Mouse (Mus musculus) right cerebral cortex, postnatal 25 days (tissue): Measurements from ENCODE around the gene Kcna5.

ENCODE experiments used
- DNase-seq: peaks from one replicate; pipeline ENCODE4 v3.0.0; 2022

Kcna5 gene

GRCm38 (mm10) chr6:126535208-126535910, at the start of gene Kcna5:
Gene Kcna5 (minus strand): TSS chr6:126535412.
- DNase-seq: no peak

DNA sequence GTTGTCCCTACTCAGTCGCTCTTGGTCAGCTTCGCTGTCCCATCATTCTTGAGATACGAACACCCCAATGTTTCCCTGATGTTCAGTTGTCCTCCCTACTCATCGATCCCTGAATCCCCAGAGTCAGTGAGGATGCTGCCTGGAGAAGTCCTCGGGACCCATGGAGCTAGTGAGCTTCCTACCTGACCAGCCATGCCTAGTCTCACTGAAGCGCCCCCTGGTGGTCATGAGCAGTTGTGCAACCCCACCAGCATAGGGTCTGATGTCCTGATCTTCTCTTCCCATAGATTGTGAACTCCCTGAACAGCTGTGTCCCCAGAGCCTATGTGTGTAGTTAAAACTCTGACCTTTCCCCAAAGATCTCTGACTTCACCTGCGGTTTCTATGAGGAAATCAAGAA, 47.9 kb upstream of the Kcna5 start:
- no peak for DNase-seq

DNA sequence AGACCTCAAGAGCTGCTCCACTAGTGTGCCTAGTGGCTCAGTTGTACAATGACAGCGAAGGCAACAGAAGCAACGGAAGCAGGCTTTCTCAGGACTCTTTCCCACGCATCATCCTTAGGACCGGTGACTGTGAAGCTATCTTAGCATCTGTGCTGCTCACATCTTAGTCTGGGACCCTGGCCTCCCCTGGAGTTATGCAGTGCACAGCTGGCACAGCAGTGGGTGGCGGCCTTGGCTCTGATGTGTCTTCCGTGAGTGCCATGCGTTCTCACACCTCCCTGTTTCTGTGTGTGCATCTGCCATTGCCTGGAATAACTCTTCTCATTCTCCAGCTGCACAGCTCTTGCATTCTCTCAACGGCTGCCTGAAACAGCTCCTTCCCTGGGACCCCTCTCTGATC, 46.4 kb upstream of the Kcna5 start:
- peak; percentile 64 for DNase-seq

DNA sequence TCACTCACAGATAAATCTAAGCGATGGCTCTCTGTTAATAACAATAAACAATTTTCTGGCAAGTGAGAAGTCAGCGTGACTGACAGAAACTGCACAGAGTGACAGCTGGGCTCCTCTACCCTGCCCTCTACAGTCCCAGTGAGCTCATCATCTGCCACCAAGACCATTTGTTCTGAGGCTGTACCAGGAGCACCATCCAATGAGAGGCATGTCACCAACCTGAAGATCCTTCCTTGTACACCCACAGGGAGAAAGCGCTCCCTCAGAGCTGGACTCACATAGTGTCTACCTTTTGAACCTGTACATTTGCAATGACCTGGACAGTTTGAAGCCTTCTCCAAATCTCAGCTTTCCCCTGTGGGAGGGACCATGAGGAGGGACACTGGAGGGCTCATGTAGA, 45.4 kb upstream of the Kcna5 start:
- DNase-seq: no peak

GRCm38 (mm10) chr6:126577415-126577814, 42.2 kb upstream of the Kcna5 start:
- DNase-seq: no peak

DNA sequence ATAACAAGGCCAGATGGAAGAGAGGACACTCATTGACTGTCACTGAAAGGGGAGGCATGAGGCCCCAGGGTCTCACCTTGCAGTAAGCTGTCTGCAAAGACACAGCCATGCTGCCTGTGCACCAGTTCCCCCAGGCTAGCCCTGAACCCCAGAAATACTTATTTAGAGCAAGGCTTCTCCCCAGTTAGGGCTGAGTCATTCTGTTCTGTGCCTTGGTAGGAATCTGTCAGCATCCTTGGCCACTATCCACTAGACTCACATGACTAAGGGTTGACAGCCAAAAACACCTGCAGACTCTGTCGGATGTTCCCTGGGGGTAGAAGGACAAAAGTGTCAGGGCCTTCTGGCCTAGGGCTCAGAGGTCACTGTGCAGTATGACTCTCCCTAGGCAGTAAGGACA, 41.4 kb upstream of the Kcna5 start:
- no peak for DNase-seq

- DNase-seq: no peak
Observed at GRCm38 (mm10) chr6:126574778-126575177, 39.6 kb upstream of the Kcna5 start.

GRCm38 (mm10) chr6:126573021-126573420, 37.8 kb upstream of the Kcna5 start:
- DNase-seq: no peak

DNA sequence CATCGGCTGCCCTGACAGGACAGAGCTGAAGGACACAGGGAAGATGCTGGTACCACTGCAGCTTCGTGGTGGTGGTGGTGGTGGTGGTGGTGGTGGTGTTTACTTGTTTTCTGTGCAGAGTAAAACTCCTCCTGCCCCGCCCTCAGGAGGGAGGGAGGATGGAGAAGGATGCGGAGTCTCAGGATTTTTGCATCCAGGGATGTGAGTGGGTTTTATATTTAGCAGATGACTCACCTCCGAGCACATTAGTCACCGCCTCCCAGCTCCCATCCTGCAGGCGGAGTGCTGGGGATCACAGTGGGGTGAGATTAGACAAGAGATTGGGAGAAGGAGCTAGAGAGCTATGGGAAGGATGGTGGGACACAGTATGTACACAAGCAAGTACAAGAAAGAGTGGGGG, 34.6 kb upstream of the Kcna5 start:
- peak; percentile 75 for DNase-seq

- no peak for DNase-seq
Observed at GRCm38 (mm10) chr6:126568046-126568830, 33.0 kb upstream of the Kcna5 start.

- DNase-seq: no peak
Observed at GRCm38 (mm10) chr6:126567326-126567725, 32.1 kb upstream of the Kcna5 start.

DNA sequence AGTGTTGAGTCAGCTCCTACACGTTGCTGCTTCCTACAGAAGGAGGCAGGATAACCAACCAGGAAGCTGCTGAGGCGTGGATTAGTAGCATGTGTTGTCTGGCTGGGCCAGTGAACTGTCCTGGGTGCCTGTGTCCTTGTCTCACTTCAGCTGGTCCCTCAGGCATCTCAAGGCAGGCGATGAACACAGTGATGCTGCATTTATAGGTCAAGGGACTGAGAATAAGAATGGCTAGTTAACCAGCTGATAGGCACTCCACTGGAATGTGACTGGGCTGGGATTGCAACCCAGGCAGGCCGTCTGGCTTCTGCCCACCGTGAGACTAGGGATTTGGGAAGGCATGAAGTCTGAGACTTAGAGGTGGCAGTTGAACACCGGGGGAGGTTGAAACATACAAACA, 29.2 kb upstream of the Kcna5 start:
- no peak for DNase-seq

DNA sequence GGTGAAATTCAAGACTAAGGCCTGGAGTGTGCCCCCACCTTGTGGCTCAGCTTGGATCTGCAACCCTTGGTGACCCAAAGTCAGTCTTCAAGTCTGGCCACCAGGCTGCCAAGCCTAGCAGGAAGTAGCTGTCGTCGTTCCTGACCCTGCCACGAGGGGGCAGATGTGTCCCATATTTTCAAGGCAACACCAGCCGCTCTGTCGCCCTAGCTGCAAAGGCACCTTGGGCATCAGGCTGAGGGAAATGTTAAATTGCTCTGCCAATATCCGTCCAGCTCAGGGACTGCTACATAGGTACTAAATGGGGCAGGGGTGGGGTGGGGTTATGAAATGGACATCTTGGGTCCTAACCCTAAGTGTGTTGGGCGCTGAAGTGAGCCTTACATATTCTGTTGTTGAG, 28.7 kb upstream of the Kcna5 start:
- DNase-seq: peak; percentile 82

- no peak for DNase-seq
Observed at GRCm38 (mm10) chr6:126561702-126562101, 26.5 kb upstream of the Kcna5 start.

DNA sequence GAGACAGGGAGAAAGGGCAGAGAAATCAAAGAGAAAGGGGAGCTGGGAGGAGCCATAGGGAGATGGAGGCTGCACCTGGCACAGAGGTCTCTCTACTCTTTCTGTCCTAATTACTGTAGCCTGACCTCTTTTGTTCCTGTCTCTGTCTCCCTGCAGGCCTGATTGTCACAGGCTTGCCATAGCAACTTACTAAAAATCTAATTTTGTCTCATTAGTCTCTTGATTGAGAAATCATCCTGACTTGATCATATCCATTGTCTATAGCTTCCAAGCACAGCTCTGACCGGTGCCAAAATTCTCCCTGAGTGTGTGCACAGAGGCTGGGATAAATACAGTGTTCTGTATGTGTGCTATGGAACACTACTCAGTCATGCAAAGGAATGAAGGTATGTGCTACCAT, 25.5 kb upstream of the Kcna5 start:
- DNase-seq: no peak

GRCm38 (mm10) chr6:126560036-126560435, 24.8 kb upstream of the Kcna5 start:
- DNase-seq: no peak

DNA sequence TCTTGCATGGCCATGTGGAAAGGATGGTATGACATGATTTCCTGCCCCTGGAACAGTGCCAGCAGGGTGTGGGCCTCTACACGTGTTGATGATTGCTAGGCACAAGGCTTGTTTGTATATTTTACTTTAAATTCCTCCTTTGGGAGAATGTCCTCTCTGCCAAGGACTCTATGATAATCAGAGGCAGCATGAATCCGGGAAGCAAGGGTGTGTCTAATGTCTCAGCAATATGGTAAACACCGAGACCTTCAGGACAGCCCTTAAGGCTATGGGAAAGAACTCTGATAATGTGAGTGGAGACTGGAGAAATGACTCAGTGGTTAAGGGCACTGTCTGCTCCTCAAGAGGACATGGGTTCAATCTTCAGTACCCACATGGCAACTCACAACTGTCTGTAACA, 23.1 kb upstream of the Kcna5 start:
- DNase-seq: no peak

DNA sequence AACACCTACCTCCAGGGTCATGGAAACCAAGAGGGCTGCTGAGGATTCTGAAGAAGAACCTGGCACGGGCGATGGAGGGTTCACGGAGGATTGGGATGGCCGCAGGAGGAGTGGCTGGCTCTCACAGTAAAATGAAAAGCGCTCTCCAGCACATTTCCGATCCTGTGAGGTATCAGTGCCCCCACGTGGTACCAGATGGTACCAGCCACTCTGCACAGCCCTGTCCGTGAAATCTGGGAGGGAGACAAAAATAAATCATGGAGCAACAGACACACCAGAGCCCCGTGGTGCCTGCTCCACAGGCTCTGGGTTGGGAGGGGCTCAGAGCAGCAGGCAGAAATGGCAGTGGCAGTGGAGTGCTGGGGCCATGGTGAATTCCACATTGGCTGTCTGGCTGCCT, 18.6 kb upstream of the Kcna5 start:
- peak; percentile 59 for DNase-seq

GRCm38 (mm10) chr6:126551862-126552395, 16.7 kb upstream of the Kcna5 start:
- no peak for DNase-seq

DNA sequence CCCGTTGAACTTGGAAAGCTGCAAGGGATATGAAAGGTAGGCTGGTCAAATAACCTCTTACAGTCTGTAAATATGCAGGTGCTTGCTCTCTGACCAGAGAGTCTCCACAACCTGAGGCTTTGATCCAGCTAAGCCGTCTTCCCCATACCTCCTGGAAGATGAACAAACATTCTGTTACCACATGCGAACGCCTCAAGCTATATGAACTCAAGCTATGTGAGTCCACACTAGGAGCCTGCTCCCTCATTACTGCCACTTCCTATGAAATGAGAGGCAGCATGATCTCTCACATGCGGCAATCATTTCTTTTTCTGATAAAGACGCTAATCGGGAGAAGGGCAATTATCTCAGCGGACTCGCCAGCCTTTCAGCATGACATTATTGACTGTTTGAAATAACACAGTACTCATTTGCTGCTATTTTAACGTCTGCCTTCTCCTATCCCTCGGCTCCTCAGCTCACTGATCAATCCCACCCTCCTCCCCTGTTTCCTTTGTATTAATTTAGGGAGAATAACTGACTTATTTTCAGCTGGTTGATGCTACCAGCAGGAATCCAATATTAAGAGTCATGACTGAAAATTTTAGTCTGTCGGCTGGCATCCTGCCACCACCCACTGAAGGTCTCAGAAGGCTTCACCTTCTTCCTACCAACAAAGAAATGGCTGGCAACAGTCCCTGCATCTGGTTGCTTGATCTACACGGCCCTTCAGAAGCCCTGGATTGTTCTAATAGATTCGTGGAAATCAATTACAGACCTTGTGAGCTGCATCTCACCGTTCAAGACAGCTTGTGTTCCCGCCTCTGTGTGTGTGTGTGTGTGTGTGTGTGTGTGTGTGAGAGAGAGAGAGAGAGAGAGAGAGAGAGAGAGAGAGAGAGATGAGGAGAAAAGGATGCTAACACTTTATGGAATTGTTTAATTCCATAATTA, 9.2 kb upstream of the Kcna5 start:
- DNase-seq: no peak

- no peak for DNase-seq
Observed at GRCm38 (mm10) chr6:126542724-126543123, 7.5 kb upstream of the Kcna5 start.

DNA sequence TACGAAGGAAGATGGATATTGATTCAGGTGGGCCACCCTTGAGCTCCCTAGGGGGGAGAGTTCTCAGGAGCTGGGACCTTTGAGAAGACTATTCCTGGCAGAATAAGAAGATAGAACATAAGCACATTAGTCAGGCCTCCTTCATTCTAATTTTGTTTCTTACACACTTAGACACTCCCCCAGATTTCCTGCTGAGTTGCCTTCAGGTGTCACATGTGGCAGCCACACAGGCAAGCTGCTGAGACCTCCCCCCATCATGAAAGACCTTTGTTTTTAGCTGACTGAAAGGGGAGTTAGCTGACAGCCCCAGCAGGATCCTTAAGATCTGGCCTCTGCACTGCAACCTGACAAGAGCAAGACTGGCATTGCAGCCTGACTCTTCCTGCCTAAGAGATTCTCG, 2.3 kb upstream of the Kcna5 start:
- DNase-seq: no peak

GRCm38 (mm10) chr6:126536926-126537325, 1.7 kb upstream of the Kcna5 start:
- DNase-seq: no peak
